17 mouse cellular contexts compared by ENCODE assay signal in the genomic region with DNA sequence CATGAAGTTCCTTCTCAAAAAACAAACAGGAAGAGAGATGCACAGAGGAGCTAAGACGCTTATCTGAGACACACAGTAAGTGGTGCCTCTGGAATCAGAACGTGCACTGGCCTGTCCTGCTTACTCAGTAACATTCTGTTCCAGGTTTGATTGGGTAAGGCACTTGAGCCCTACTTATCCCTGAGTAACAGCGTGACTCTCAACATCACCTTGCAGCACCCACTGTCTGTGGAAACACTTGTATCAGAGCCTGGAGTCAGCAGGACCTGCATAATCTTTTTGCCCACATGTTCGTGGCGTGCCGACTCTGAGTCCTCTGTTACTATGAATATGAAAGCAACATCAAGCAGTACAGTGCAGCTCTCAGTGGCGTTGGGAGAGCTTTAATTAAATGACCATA.
DNase-seq lines count a peak whose midpoint lies in the region; ATAC-seq and TF ChIP-seq lines count a peak whose summit lies in the region.
"Had no signal": no experiment of that assay in that cellular context is flagged by ENCODE, and none has a peak within 500 bp of the region (broad histone marks: within the 10 kb centered on the region; RNA-seq: fewer than 3 reads in every experiment).

No protein-coding gene starts in this region.

- H3K27me3 ChIP-seq in liver, embryonic 14.5 days (ENCODE audit: control insufficient read depth, insufficient read depth, low read length): no peaks in the 10 kb centered on the region
- H3K27me3 ChIP-seq: neural tube, embryonic 13.5 days had no signal

- peak overlapping the region; percentile 57 for H3K9ac ChIP-seq in liver, embryonic 14.5 days (replicated peaks)
- H3K9ac ChIP-seq: neural tube, embryonic 13.5 days had no signal

- H3K27ac ChIP-seq in liver, embryonic 14.5 days: peak overlapping the region; percentile 99
- H3K27ac ChIP-seq: forebrain, embryonic 10.5 days; gastrocnemius, adult 2 months; kidney, postnatal 0 days; midbrain, embryonic 10.5 days; neural tube, embryonic 13.5 days had no signal

- peak overlapping the region; percentile 63 for H3K4me2 ChIP-seq in liver, embryonic 14.5 days (ENCODE audit: low read depth)
- H3K4me2 ChIP-seq: neural tube, embryonic 13.5 days had no signal

- 14% methylated on average over 7 of the region's 7 CpGs for WGBS in liver, embryonic 14.5 days (ENCODE audit: insufficient replicate concordance)

- H3K9me3 ChIP-seq in liver, embryonic 14.5 days (ENCODE audit: control insufficient read depth, low read length): no peaks in the 10 kb centered on the region
- H3K9me3 ChIP-seq: forebrain, embryonic 10.5 days; midbrain, embryonic 10.5 days; neural tube, embryonic 13.5 days had no signal

- TF ChIP-seq CTCF in liver, embryonic 14.5 days (IDR thresholded peaks at IDR 0.05; ENCODE audit: low read depth): no peak

- peak; percentile 100 for TF ChIP-seq EP300 in liver, embryonic 14.5 days (IDR thresholded peaks at IDR 0.05; ENCODE audit: low read depth)

- H3K4me1 ChIP-seq in liver, embryonic 14.5 days (replicated peaks; ENCODE audit: control insufficient read depth in 2 of 2, insufficient read depth in 2 of 2, low read length in 1 of 2): peaks cover 59 to 60% of the 10 kb centered on the region in 2 experiments
- H3K4me1 ChIP-seq: neural tube, embryonic 13.5 days had no signal

- ATAC-seq in liver, embryonic 14.5 days (ENCODE audit: insufficient read depth): peak; percentile 96

- DNase-seq in heart, adult 11 months: peak; percentile 64
- DNase-seq in heart, adult 8-10 months (ENCODE audit: low spot score): no peak
- peak; percentile 87 for DNase-seq in c-Kit-negative CD71-positive TER-119-positive erythroid progenitor cells, embryonic 14.5 days (ENCODE audit: low read depth, low spot score)
- peak; percentile 90 to 97 (median 96) for DNase-seq in liver, embryonic 14.5 days (ENCODE audit: low read depth in 3 of 3, low spot score in 3 of 3)
- DNase-seq in lung, postnatal 4 days: peak; percentile 34 to 41
- no peak for DNase-seq in natural killer cell, adult 2 months (ENCODE audit: low spot score in 2 of 2)
- no peak for DNase-seq in layer of hippocampus, postnatal 10 days (ENCODE audit: low spot score in 2 of 2)
- no peak for DNase-seq in adrenal gland, adult 18-20 months (ENCODE audit: low spot score in 2 of 2)
- DNase-seq: adrenal gland, adult 8-10 months; cerebellum, postnatal 10 days; gastrocnemius, adult 2 months; right cerebral cortex, postnatal 4 days; thymus, postnatal 36 days had no signal

- H3K4me3 ChIP-seq in liver, embryonic 14.5 days (ENCODE audit: insufficient read depth in 1 of 2, low read depth in 2 of 2, low read length in 2 of 2): peak overlapping the region in 1 of 2 experiments; percentile 7; a peak in 1 of 4 replicates
- H3K4me3 ChIP-seq: forebrain, embryonic 10.5 days; gastrocnemius, adult 2 months; midbrain, embryonic 10.5 days; neural tube, embryonic 13.5 days had no signal

- H3K36me3 ChIP-seq in liver, embryonic 14.5 days (replicated peaks; ENCODE audit: control insufficient read depth, insufficient read depth, low read depth): no peaks in the 10 kb centered on the region
- H3K36me3 ChIP-seq: forebrain, embryonic 10.5 days; midbrain, embryonic 10.5 days; neural tube, embryonic 13.5 days had no signal

Comparison
In these comparisons a context has a peak if more than half of its experiments do, and no peak if none do; other contexts are left out.
1. DNase-seq: peak in heart, adult 11 months (single experiment), c-Kit-negative CD71-positive TER-119-positive erythroid progenitor cells, embryonic 14.5 days (single experiment), liver, embryonic 14.5 days (3 of 3) and lung, postnatal 4 days (2 of 2); none in heart, adult 8-10 months (single experiment), natural killer cell, adult 2 months (0 of 2), layer of hippocampus, postnatal 10 days (0 of 2) and adrenal gland, adult 18-20 months (0 of 2).